Mouse (Mus musculus) lung, adult 2 months (tissue): Measurements from ENCODE around the gene Cul3.

Experiments used
- CTCF ChIP-seq: fragments of 200-500 bp; IDR thresholded peaks from 2 replicates; pipeline ENCODE4 v1.5.1; 2011; ENCODE audit warnings: mild to moderate bottlenecking, low read length, control low read depth; ENCODE audit not compliant: insufficient read depth
- POLR2A ChIP-seq: fragments of 200-500 bp; IDR thresholded peaks from 2 replicates; pipeline ENCODE4 v1.6.1; 2011; ENCODE audit warnings: low read depth, mild to moderate bottlenecking, control low read depth, low read length, borderline replicate concordance; ENCODE audit errors: extremely low read depth

DNA sequence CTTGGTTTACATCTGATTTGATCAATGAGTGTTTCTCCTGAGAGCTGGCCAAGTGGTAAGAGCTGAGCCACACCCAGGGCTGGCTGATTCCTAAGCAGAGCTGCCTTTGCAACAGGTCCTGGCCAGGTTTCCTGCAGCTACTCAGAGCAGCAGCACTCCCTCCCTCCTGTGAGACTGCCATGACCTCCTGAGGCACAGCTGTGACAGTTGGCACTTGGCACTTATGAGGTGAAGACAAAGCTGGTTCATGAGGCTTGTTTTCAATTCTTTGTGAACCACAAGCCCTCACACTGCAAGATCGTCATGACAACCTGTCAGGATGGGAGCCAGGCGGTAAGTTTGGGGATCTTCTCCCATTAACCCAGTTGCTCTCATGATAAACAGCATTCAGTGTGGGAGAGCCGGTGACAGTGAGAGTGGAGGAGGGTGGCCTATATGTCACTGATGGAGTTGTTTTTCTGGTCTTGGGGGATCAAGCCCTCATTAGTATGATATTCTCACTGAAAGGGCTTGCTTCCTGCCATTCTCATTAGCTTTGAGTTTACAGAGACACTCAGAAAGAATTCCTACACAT is 115.4 kb downstream of the Cul3 start:
- TF ChIP-seq CTCF (no peak), POLR2A (no peak)
